In the genomic region with DNA sequence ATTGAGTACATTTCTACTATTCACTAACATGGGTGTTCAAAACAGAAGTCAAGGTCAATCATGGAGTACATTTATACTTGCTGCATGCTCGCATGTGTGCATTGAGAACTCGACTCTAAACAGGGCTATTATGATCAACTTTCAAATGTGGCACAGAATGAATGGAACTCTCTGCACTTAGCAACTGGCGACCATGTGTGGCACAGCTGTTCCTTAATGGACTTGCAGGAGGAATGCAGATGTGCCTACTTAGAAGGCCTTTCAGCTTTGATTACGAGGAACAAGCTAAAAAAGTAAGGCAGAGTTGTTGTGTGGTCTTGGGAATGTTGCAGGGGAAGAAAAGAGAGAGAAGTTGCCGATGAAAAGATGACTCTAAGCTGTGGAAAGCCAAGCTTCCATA, we compare ENCODE assay signal across 27 mouse cellular contexts.
DNase-seq lines count a peak whose midpoint lies in the region; ATAC-seq lines count a peak whose summit lies in the region.
"Had no signal": no experiment of that assay in that cellular context is flagged by ENCODE, and none has a peak within 500 bp of the region (broad histone marks: within the 10 kb centered on the region; RNA-seq: fewer than 3 reads in every experiment).

No protein-coding gene starts in this region.

- WGBS in embryonic facial prominence, embryonic 10.5 days: 50% methylated on average over 5 of the region's 5 CpGs
- 37% methylated on average over 5 of the region's 5 CpGs for WGBS in embryonic facial prominence, embryonic 15.5 days
- WGBS in limb, embryonic 12.5 days: 14% methylated on average over 5 of the region's 5 CpGs
- 59% methylated on average over 5 of the region's 5 CpGs for WGBS in forebrain, embryonic 16.5 days

- no peak overlapping the region for H3K4me3 ChIP-seq in embryonic facial prominence, embryonic 10.5 days
- no peak overlapping the region for H3K4me3 ChIP-seq in embryonic facial prominence, embryonic 15.5 days (replicated peaks)
- no peak overlapping the region for H3K4me3 ChIP-seq in limb, embryonic 12.5 days (replicated peaks)
- H3K4me3 ChIP-seq in forebrain, embryonic 16.5 days (replicated peaks; ENCODE audit: low read length): no peak overlapping the region
- H3K4me3 ChIP-seq: hindbrain, embryonic 10.5 days; midbrain, embryonic 13.5 days; neural tube, embryonic 13.5 days had no signal

- H3K9me3 ChIP-seq in embryonic facial prominence, embryonic 10.5 days: no peaks in the 10 kb centered on the region
- no peaks in the 10 kb centered on the region for H3K9me3 ChIP-seq in embryonic facial prominence, embryonic 15.5 days (replicated peaks)
- H3K9me3 ChIP-seq in limb, embryonic 12.5 days: no peaks in the 10 kb centered on the region
- no peaks in the 10 kb centered on the region for H3K9me3 ChIP-seq in forebrain, embryonic 16.5 days (ENCODE audit: control insufficient read depth, low read length)
- H3K9me3 ChIP-seq: hindbrain, embryonic 10.5 days; midbrain, embryonic 13.5 days; neural tube, embryonic 13.5 days had no signal

- H3K27ac ChIP-seq in embryonic facial prominence, embryonic 10.5 days (replicated peaks): no peak overlapping the region
- H3K27ac ChIP-seq in embryonic facial prominence, embryonic 15.5 days (replicated peaks): no peak overlapping the region
- peak overlapping the region; percentile 73 for H3K27ac ChIP-seq in limb, embryonic 12.5 days
- H3K27ac ChIP-seq in forebrain, embryonic 16.5 days (ENCODE audit: low read length): no peak overlapping the region
- H3K27ac ChIP-seq: hindbrain, embryonic 10.5 days; liver, embryonic 14.5 days; macrophage; midbrain, embryonic 13.5 days; neural tube, embryonic 13.5 days had no signal

- no peaks in the 10 kb centered on the region for H3K36me3 ChIP-seq in embryonic facial prominence, embryonic 10.5 days (replicated peaks)
- no peaks in the 10 kb centered on the region for H3K36me3 ChIP-seq in embryonic facial prominence, embryonic 15.5 days
- H3K36me3 ChIP-seq in limb, embryonic 12.5 days: no peaks in the 10 kb centered on the region
- no peaks in the 10 kb centered on the region for H3K36me3 ChIP-seq in forebrain, embryonic 16.5 days (ENCODE audit: control insufficient read depth, insufficient read depth)
- H3K36me3 ChIP-seq: hindbrain, embryonic 10.5 days; midbrain, embryonic 13.5 days; neural tube, embryonic 13.5 days had no signal

- peak; percentile 43; the same call in 1 of the 2 replicates for ATAC-seq in embryonic facial prominence, embryonic 15.5 days (ENCODE audit: insufficient number of reproducible peaks, low FRiP score, low TSS enrichment, low read depth)
- ATAC-seq in limb, embryonic 12.5 days (ENCODE audit: insufficient number of reproducible peaks, insufficient read depth, low FRiP score, low TSS enrichment, low read depth): peak; percentile 77; the same call in 1 of the 2 replicates
- ATAC-seq in forebrain, embryonic 16.5 days: no peak
- ATAC-seq: CD4-positive, CD25-positive, alpha-beta regulatory T cell, adult 4 months; forebrain, postnatal 0 days; hindbrain, embryonic 16.5 days; intestine, embryonic 16.5 days; midbrain, embryonic 13.5 days had no signal

- no peak overlapping the region for H3K9ac ChIP-seq in embryonic facial prominence, embryonic 15.5 days
- H3K9ac ChIP-seq in limb, embryonic 12.5 days (replicated peaks): no peak overlapping the region
- no peak overlapping the region for H3K9ac ChIP-seq in forebrain, embryonic 16.5 days (replicated peaks; ENCODE audit: low read depth, low read length)
- H3K9ac ChIP-seq: forebrain, postnatal 0 days; liver, embryonic 14.5 days; midbrain, embryonic 13.5 days; neural tube, embryonic 13.5 days had no signal

- H3K4me2 ChIP-seq in embryonic facial prominence, embryonic 15.5 days (replicated peaks): no peak overlapping the region
- peak overlapping the region; percentile 20 for H3K4me2 ChIP-seq in limb, embryonic 12.5 days
- H3K4me2 ChIP-seq in forebrain, embryonic 16.5 days (ENCODE audit: low read length): no peak overlapping the region
- H3K4me2 ChIP-seq: midbrain, embryonic 13.5 days; neural tube, embryonic 13.5 days had no signal

- 0 out of 2 replicates have a peak, but pooled peaks cover 10% of the 10 kb centered on the region for H3K4me1 ChIP-seq in embryonic facial prominence, embryonic 10.5 days
- peaks cover 6% of the 10 kb centered on the region; the same call in 1 of the 2 replicates for H3K4me1 ChIP-seq in embryonic facial prominence, embryonic 15.5 days
- H3K4me1 ChIP-seq in limb, embryonic 12.5 days (replicated peaks): peaks cover 26% of the 10 kb centered on the region
- H3K4me1 ChIP-seq in forebrain, embryonic 16.5 days (replicated peaks; ENCODE audit: control insufficient read depth, insufficient read depth, low read length): no peaks in the 10 kb centered on the region
- H3K4me1 ChIP-seq: hindbrain, embryonic 10.5 days; midbrain, embryonic 13.5 days; neural tube, embryonic 13.5 days had no signal

- peak; percentile 20 for DNase-seq in embryo, embryonic 10.5 days (ENCODE audit: low spot score)
- peak; percentile 47 for DNase-seq in embryonic facial prominence, embryonic 10.5 days (ENCODE audit: low spot score)
- DNase-seq in kidney, postnatal 4 days: no peak
- no peak for DNase-seq in MN1 (ENCODE audit: low spot score)
- DNase-seq: adrenal gland, adult 2 months; cerebellum, adult 8-10 months; forebrain, postnatal 0 days; gastrocnemius, postnatal 14 days; heart, postnatal 14 days; kidney, adult 9 months; kidney, postnatal 10 days; layer of hippocampus, adult 9-11 months; liver; lung, adult 2 months; lung, postnatal 10 days; thymus, postnatal 36 days had no signal

- H3K27me3 ChIP-seq in embryonic facial prominence, embryonic 10.5 days (replicated peaks; ENCODE audit: low read depth, poor library complexity, severe bottlenecking): no peaks in the 10 kb centered on the region
- H3K27me3 ChIP-seq in embryonic facial prominence, embryonic 15.5 days: no peaks in the 10 kb centered on the region
- no peaks in the 10 kb centered on the region for H3K27me3 ChIP-seq in limb, embryonic 12.5 days
- no peaks in the 10 kb centered on the region for H3K27me3 ChIP-seq in forebrain, embryonic 16.5 days (replicated peaks; ENCODE audit: control insufficient read depth, insufficient read depth, low read length)
- H3K27me3 ChIP-seq: midbrain, embryonic 13.5 days; neural tube, embryonic 13.5 days had no signal

Comparison
In these comparisons a context has a peak if more than half of its experiments do, and no peak if none do; other contexts are left out.
1. DNase-seq: peak in embryo, embryonic 10.5 days (single experiment) and embryonic facial prominence, embryonic 10.5 days (single experiment); none in kidney, postnatal 4 days (0 of 2) and MN1 (single experiment).